Mouse (Mus musculus): ENCODE measurements at regions not wholly inside any gene's neighbourhood (a gene's known extent, or its start where the extent isn't known, plus 50 kb on each side); places are given as distances from the start of the nearest gene placed in this dataset.

GRCm38 (mm10) chr8:25306769-25307491 is 482.8 kb upstream of the Adam5 start:
- no peak for TF ChIP-seq POLR2A (IDR thresholded peaks at IDR 0.05; ENCODE audit: control insufficient read depth, extremely low read depth, insufficient read depth, low read length, poor library complexity)
- no peak for TF ChIP-seq CTCF (IDR thresholded peaks at IDR 0.05; ENCODE audit: borderline replicate concordance, control insufficient read depth, extremely low read depth, insufficient read depth, low read length, poor library complexity)
